Mouse (Mus musculus) kidney, adult 2 months (tissue): ENCODE results near the gene Aldh3b1.

Source experiments
- CTCF ChIP-seq: fragments of 200-500 bp; conservative IDR thresholded peaks from 2 replicates; pipeline ENCODE4 v1.5.1; 2011; ENCODE audit warnings: low read depth, mild to moderate bottlenecking, control low read depth, low read length, moderate library complexity, mixed read lengths; ENCODE audit not compliant: insufficient read depth, insufficient read length
- POLR2A ChIP-seq: fragments of 200-500 bp; IDR thresholded peaks from one replicate; pipeline ENCODE4 v1.6.1; 2011; ENCODE audit warnings: low read depth, low read length, control low read depth

DNA sequence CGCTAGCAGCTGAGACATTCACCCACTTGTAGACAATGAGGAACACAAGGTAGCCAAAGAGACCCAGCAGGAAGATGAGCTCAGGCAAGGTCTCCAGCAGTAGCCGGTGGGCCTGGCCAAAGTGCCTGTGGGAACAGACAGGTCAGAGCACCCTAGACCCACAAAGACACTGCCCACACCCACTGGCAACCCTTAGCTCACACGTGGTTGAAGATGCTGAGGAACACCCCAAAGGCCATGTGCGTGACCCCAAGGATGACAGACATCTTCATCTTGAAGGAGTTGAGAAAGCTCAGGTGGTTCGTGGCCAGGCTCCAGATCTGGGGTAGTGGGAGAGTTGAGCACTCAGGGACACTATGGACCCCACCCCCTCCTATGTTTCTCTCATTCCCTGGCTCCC lies 32.1 kb downstream of the Aldh3b1 start:
- TF ChIP-seq CTCF (no peak), POLR2A (no peak)
